Mouse (Mus musculus): ENCODE results near the gene Alpi. TPM values are rescaled to one million over a fixed set of nuclear protein-coding genes. Genes with fewer than 3 reads are reported as not detected.
A peak's percentile ranks its signal among the peaks of the same experiment; 100 is the strongest.

The Alpi gene
- under 1 TPM in 1 of 4 experiments, not detected in 3; 0.20 TPM for total RNA-seq (2022)

DNA sequence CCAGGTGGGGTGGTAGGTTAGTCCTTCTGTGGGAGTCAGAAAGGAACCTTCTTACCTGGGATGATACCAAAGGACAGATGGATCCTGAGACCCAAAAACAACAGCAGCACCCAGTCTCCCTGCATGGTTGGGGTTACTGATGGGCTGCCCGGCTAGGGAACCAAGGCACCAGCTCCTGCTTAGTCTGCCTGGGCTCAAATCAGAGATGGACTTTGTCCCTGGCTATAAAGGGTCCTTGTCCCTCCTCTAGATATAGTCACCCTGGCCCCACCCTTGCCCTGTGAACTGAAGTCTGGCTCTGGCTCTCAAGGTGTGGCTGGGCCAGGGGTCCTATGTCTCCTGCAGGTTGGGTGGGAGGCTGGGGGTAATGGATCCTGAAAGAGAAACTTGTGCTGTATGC lies at the start of gene Alpi:
TSS of gene Alpi (minus strand) at position 196 of the 400 bp plus-strand sequence.
- DNase-seq (ENCODE audit: low spot score in 2 of 2) = no peak

DNA sequence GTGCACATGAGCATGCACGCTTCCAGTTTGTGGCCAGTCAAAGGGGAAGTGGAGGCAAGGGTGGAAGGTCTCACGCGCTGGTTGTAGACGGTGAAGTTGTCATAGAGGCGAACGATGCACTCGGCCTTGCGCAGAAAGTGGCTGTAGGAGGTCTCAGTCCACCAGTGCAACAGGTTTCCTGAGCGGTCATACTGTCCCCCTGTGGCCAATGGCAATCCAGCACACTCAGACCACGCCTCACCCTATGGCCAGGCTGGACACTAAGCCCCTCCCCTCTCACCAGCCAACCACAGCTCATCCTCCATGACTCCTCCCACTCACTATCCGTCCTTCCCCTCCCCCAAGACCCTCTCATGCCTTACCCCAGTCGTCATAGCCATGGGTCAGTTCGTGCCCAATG lies 48.0 kb upstream of the Alpi start:
- no peak for DNase-seq (ENCODE audit: low spot score in 2 of 2)

DNA sequence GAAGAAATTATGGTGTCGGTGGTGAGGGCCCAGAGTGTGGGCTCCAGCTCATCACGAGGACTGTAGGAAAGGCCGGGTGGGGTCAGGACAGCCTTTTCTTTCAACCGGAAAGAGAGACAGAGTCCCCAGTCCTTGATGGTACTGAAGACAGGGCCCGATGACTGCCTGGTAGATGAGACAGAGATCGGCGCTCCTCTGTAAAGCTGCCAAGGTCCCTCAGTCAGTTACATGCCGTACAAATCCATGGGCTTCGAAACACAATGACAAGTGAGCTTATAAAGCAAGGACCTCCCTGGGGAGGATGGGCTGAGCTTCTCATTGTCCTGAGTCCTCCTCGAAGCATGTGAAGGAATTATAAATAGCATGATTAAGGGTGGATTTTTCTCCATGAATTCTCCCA lies 41.7 kb upstream of the Alpi start:
- no peak for DNase-seq (ENCODE audit: low spot score in 2 of 2)

DNA sequence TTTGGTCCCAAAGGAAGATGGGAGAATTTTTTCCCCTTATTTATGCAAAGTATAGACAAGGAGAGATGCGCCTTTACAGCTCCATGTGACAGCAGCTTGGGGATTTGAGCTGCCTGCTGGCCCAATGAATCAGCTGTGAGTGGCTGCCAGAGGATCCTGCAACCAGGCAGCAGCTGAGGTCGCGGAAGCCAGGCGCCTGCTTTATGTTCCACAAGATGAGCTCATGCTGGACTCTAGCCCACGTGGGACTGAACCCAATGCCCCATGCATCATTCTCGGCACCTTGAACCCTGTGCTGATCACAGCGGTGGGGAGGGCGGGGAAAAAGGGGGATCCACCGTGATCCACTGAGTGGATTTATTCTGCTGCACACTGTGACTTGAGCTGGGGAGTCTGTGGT lies 41.0 kb upstream of the Alpi start:
- DNase-seq (ENCODE audit: low spot score in 2 of 2) = peak in 1 of 2 experiments; percentile 15

DNA sequence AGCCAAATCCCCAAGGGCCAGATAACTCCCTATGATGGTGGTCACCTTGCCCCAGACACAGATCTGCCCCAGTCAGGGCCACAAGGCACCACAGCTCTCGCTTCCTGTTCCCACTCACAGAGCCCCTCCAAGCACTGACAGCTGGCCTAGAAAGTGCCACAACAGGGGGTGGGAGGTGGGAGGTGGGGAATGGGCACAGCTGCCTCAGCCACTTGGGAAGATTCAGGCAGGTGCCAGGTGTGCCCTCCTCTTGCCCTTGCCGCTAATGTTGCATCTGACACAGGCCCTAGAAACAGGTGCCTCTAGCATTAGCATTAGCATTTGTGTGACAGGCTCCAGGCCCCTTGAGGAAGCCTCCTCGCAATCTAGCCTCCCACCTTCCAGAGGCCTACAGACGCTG lies 40.1 kb upstream of the Alpi start:
- DNase-seq (ENCODE audit: low spot score in 2 of 2) = no peak

DNA sequence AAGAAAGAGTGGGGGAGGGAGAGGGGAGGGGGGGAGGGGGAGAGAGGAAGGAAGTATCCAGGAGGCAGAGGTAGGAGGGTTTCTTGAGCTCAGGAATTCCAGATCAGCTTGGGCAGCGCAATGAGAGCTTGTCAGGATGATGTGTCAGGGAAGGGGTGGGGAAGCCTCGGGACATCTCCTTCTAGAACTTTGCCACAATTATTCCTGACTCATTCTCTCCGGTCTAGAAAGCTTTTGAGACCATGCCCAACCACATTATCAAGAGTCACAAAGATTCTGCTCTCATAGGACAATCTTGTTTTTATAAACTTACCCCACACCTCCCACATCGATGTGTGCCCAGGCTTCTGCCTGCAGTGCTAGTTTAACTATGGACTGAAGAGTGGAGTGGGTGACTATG lies 30.4 kb upstream of the Alpi start:
- no peak for DNase-seq (ENCODE audit: low spot score in 2 of 2)

DNA sequence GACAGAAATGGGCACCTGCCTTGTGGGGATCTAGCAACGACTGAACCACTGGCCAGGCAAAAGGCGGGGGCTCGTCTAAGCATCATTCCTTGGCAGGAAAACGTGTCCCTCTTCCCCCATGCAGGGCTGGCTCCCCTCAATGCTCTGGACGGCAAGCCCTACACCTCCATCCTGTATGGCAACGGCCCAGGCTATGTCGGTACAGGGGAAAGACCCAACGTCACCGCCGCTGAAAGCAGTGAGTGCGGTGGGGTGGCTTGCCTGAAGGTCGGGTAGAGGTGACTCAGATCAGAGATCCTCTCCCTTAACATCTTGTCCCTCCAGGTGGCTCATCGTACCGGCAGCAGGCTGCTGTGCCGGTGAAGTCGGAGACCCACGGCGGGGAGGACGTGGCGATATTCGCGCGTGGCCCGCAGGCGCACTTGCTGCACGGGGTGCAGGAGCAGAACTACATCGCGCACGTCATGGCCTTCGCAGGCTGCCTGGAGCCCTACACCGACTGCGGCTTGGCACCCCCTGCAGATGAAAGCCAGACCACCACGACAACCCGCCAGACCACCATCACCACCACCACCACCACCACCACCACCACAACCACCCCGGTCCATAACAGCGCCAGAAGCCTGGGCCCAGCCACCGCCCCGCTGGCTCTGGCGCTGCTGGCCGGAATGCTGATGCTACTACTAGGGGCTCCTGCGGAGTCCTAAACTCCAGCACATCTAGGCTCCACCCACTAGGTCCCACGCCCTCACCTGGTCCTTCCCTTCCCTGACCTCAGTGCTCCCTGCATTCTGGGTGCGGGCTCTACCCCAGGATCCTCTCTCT lies 26.0 kb upstream of the Alpi start:
- peak in 1 of 2 experiments; percentile 41 for DNase-seq (ENCODE audit: low spot score in 2 of 2)

DNA sequence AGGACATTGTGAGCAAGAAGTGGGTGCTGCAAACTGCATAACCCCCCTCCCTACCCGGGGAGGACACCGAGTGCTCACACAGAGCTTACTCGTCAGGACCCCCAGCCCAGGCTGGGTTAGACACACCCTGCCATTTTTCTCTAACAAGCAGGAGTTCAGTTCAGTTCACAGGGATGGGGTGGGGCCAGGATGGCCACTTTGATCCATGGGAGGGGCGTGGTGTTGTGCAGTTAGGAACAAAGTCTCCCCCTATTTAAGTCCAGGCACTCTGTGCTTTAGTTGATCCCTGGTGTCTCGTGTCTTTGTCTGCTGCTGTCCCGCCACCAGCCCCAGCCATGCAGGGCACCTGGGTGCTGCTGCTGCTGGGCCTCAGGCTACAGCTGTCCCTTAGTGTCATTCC lies 23.3 kb upstream of the Alpi start, which contains the start of gene Akp3:
TSS of gene Akp3 (plus strand) at position 301 of the 400 bp plus-strand sequence.
- DNase-seq (ENCODE audit: low spot score in 2 of 2) = no peak

DNA sequence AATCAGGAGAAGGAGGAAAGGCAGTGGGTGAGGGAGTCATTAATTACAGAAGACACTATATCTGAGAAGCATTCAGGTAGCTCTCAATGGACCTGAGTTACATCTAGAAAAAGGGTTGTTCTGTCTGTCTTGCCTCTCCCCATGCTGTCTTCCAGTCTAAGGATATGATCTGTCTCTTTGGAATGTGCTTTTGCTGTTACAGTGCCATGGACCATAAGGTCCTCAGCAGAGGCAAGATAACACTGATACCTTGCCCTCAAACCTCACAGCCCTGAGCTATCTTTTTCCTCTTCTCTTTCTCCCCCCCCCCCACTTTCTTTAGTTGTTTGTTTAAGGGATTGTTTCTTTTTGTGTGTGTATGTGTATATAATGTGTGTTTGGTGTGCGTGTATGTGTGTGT lies 13.4 kb upstream of the Alpi start:
- DNase-seq (ENCODE audit: low spot score in 2 of 2) = no peak

DNA sequence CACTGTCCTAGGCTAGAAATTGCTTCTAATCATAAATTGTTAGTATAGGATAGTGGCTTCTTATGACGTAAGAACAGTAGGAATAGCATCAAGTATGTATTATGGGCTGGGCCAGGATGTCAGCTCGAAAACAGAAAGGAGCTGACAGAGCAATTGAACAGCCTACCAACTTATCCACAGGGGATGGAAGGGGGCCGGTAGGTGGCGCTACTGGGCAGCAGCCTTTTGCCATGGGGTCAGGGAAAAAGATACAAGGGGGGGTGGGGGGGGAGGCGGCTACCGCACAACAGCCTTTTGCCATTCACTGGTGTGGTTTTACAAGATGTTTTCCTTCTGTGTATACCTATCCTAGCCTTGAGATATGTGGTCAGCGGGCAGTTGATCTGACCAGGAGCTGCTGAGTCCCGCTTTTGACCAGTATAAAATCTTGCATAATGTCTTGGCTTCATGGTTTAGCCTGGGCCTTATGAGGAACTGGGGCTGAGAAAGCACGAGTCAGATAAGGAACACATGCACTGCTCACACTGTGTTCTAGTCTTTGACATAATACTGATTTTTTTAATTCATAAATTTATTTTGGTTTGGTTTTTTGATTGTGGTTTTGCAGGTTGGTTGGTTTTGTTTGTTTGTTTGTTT lies 10.4 kb upstream of the Alpi start:
- DNase-seq (ENCODE audit: low spot score in 2 of 2) = no peak

DNA sequence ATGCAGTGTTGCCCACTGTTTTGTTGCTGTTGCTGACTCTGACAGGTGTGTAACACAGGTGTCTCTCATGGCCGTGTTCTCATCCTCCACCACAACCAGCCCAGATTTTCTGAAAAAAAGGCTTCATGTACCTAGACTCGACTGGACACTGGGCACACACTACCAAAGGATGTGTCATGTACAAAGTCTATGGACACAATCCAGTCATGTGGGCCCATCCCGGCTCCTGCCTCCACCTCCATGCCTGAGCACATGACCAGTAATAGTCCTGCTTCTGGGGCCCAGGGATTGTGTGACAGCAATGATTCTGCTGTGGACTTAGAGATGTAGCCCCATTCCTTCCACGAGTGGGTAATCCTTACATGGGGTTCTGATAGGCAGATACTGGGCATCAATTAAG lies 7.2 kb upstream of the Alpi start:
- DNase-seq (ENCODE audit: low spot score in 2 of 2) = no peak

DNA sequence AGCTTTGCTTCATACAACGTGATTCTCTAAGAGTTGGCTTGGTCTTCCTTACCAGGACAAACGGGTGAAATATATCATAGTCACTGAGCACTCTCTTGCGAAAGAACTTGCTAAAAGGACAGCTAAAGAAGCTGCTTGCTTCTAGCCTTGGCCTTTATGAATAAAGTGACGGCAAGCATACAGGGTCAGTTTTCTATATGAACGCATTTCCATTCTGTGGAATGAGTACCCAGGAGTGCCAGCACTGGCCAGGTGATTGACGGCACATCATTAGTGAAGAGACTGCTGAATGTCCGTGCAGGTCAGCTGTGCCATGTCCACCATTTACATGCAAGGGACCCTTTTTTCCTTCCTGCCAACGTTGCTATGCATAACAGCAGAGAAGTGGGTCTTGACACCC lies 5.1 kb upstream of the Alpi start:
- no peak for DNase-seq (ENCODE audit: low spot score in 2 of 2)

DNA sequence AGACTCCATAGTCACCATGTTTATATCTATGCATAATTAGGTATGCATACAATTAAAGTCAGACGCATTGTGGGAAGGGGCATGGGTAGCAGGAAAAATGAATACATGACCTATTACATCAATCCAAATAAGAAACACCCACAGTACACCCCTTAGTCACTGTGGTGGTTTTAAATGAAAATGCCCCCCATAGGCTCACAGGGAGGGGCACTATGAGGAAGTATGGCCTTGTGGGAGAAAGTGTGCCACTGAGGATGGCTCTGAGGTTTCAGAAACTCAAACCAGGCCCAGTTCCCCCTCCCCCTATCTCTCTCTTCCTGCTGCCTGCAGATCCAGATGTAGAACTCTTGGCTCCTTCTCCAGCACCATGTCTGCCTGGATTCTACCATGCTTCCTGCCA lies 2.5 kb upstream of the Alpi start:
- no peak for DNase-seq (ENCODE audit: low spot score in 2 of 2)

DNA sequence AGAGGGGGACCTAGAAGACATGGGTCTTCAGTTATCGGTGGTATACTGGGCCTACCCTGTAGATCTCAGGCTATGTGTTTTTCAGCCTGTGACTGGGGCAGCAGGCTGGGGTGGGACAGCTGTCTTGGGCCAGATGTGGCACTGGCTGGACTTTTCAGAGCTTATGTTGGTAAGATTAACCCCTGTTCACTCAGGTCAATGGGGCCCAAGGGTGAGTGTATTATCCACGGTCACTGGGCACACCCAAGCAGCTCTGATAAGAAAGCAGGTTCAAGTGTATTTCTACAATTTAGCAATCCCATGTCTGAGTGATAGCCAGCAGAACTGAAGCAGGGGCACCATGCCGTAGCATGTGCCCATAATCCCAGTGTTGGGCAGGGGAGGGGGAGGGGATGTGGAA lies 708 bp upstream of the Alpi start:
- no peak for DNase-seq (ENCODE audit: low spot score in 2 of 2)

DNA sequence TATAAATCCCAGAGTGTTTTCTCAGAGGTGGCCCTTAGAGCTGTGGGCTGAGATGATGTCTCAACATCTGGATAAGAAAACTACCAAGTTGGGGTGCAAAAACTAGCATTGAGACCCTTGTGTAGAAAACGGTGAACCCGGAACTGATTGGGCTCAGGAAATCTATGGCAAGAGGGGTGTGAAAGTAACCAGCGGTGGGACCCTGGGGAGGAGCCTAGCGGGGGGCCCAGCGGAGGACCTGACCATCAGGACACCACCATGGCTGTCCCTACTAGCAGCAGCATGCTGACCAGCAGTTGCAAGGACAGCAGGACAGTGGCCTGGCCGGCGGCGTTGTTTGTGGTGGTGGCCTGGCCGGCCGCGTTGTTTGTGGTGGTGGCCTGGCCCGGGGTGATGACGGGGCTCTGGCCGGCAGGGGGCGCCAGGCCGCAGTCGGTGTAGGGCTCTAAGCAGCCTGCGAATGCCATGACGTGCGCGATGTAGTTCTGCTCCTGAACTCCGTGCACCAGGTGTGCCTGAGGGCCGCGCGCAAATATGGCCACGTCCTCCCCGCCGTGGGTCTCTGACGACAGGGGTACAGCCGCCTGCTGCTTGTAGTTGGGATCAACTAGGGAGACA lies 2.9 kb downstream of the Alpi start:
- peak in 1 of 2 experiments; percentile 25 for DNase-seq (ENCODE audit: low spot score in 2 of 2)

DNA sequence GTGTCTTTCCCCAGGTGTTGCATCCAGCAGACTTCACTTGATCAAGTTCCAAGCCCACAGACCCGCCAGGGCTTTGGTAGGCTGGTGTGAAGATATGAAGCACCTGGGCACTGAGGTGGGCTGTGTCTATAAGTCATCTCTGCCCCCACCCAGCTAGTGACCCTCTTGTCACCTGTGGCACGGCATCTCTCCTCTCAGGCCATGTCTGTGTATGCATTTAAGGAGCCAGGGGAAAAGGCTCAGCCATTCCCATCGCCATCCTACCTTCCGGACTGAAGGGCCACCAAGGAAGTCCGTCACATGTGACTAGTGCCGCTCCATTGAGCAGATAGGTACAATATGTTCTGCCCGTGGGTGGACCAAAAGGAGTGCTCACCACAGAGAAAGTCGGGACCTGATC lies 5.8 kb downstream of the Alpi start:
- no peak for DNase-seq (ENCODE audit: low spot score in 2 of 2)

DNA sequence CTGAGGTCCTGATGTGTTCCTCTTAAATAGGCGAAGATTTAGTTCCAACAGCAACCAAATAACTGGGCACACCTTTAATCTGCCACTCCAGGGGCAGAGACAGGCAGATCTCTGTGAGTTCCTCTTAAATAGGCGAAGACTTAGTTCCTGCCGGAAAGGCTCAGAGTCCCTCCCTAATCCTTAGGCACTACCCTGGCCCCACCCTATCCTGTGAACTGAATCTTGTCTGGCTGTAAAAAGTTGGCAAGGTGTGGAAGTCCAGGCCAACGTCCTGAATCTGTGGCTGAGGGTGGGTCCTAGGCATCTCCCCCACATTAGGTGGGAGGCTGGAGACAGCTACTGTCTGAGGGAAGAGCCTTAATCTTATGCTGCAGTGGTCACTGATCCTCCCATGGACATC lies 11.6 kb downstream of the Alpi start, which contains the start of gene Alppl2:
TSS of gene Alppl2 (minus strand) at position 101 of the 400 bp plus-strand sequence.
- DNase-seq (ENCODE audit: low spot score in 2 of 2) = no peak

DNA sequence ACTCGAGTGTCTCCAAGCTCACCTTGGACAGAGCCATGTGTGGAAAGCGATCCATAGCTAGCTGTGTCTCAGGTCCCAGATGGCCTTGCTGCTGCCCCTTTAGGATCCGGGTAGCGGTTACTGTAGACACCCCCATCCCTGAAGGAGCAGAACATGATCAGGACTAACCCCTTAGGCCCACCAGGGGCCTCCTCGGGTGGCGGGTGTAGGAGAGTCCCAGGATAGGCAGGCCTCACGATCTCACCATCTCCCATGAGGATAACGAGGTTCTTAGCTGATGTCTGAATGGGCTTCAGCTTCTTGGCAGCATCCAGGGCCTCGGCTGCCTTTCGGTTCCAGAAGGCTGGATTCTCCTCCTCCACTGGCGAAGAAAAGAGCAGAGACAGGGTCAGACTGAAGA lies 12.2 kb downstream of the Alpi start:
- DNase-seq (ENCODE audit: low spot score in 2 of 2) = no peak

DNA sequence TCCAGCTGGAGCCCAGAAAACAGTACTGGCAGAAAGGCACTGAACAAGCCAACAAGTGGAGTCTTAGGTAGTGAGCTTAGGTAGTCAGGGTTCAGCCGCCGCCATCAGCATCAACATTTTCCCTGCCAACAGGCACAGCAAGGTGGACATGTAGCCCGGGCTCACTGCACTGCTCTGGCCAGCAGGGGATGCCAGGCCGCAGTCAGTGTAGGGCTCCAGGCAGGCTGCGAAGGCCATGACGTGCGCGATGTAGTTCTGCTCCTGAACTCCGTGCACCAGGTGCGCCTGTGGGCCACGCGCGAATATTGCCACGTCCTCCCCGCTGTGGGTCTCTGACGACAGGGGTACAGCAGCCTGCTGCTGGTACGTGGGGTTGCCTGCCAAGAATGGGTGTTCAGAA lies 14.4 kb downstream of the Alpi start:
- DNase-seq (ENCODE audit: low spot score in 2 of 2) = no peak

DNA sequence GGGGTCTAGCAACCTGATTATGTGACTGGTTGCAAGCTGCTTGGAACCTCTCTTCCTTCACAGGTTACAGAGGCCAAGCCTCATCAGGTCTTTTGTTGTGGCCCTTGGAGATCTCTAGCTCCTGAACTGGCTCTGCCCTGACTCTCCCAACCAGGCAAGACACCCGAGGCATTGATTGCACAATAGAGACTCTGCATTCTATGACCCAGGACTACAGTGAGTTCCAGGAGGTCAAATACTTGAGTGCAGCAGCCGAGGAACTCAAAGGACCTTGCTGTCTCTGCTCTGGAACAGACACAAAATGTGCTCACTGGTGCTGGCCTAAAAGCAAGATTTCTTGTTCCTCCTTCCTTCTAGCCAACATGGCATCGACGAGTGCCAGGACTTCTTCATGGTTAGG lies 15.2 kb downstream of the Alpi start:
- DNase-seq (ENCODE audit: low spot score in 2 of 2) = no peak

DNA sequence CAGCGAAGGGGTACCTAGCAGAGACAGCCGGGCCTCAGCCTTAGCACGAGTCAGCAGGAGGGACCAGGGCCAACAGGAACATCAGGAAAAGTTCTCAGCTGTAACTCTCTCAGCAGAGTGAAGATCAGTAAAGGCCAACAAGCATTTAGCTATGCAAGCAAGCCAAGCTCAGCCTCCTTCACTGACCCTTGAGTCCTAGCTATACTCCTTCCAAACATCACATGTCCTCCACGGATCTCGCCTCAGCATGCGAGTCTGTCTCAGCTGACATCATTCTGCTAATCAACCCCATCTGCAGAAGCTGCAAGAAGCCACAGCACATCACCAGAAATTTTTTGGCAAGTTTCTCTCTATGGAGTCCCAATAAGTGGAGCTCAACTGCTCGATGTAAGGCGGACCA lies 27.6 kb downstream of the Alpi start:
- no peak for DNase-seq (ENCODE audit: low spot score in 2 of 2)

DNA sequence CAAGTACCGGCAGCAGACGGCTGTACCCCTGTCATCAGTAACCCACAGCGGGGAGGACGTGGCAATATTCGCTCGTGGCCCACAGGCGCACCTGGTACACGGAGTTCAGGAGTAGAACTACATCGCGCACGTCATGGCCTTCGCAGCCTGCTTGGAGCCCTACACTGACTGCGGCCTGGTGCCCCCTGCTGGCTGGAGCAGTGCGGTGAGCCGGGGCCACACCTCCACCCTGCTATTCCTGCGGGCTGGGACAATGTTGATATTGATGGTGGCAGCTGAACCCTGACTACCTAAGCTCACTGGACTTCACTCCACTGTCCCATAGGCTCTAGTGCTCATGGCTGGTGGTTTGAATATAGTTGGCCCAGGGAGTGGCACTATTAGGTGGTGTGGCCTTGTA lies 30.7 kb downstream of the Alpi start:
- no peak for DNase-seq (ENCODE audit: low spot score in 2 of 2)

DNA sequence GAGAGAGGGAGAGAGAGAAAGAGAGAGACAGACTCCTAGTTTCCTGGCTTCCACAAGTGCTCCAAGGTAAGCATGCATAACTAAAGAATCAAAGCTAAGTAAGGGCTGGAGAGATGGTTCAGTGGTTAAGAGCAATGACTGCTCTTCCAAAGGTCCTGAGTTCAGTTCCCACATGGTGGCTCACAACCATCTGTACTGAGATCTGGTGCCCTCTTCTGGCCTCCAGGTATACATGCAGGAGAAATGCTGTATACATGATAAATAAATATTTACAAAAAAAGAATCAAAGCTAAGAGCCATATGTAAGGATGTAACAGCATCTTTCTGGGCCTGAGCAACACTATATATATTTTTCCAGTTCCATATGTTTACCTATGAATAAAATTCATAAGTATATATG lies 40.5 kb downstream of the Alpi start:
- no peak for DNase-seq (ENCODE audit: low spot score in 2 of 2)
